Mouse (Mus musculus) ES-E14 (cell line): ENCODE measurements around the gene Nme9.

Source experiments
- HCFC1 ChIP-seq: IDR thresholded peaks from 2 replicates; pipeline ENCODE4 v1.6.1; 2012; ENCODE audit warnings: low read length, inconsistent platforms, borderline replicate concordance; ENCODE audit not compliant: insufficient read depth
- ZC3H11A ChIP-seq: IDR thresholded peaks from 2 replicates; pipeline ENCODE4 v1.6.1; 2012; ENCODE audit warnings: low read depth, mild to moderate bottlenecking, inconsistent platforms, low read length, borderline replicate concordance
- ZNF384 ChIP-seq: IDR thresholded peaks from 2 replicates; pipeline ENCODE4 v1.6.1; 2012; ENCODE audit warnings: low read depth, low read length, inconsistent platforms

GRCm38 (mm10) chr9:99487126-99487695 is 35.9 kb downstream of the Nme9 start:
- TF ChIP-seq HCFC1, result no peak
- no peak for TF ChIP-seq ZC3H11A
- no peak for TF ChIP-seq ZNF384
